Mouse (Mus musculus) lung, adult 10 weeks (tissue): ENCODE data around the gene Slc32a1. TPM values are rescaled to one million over a fixed set of nuclear protein-coding genes. Genes with fewer than 3 reads are reported as not detected.

Source experiments
- polyA plus RNA-seq: library from polyadenylated mRNA; stranded (reverse); fragments of 350-450 nt; fragmentation: Illumina TruSeq; extraction: RNeasy Lipid Tissue Mini Kit (QIAGEN cat#74804); gene quantifications from one replicate; pipeline ENCODE4 v1.2.3, GENCODE M21; 2014; ENCODE audit warnings: low read depth, low replicate concordance; ENCODE audit not compliant: insufficient read depth

The Slc32a1 gene
- polyA plus RNA-seq: not detected

DNA sequence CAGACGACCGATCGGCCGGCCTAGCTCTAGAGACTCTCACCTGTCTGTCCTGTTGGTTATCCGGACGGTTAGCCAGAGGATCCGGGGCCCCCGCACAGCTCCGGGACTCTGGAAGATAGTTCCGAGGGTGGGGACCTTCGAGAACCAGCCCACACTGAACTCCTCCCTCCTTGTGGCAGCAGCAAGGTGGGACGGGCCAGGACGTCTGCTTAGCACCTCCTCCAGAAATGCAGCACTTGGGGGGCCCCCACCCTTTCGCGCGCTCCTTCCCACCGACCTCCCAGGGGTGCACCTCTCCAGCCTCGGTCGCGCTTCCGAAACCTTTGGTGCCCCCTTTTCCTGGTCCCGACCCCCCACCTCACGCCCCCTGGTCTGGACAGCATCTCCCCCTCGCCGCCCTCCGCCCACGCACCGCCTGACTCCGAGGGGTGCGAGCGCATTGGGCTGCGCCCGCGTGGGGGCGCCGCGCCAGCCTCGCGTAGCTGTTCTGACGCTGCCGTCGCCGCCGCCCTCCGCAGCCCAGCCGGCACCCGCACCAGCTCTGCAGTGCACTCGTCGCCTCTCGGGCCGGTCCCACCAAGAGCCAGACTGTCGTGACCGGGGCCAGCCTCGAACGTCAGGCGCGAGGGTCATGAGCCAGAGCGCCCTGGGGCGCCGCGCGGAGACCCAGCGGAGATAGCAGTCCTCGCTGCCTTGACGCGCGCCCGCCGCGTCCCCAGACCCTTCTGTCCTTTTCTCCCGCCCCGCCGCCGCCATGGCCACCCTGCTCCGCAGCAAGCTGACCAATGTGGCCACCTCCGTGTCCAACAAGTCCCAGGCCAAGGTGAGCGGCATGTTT, at the start of gene Slc32a1:
TSS of gene Slc32a1 (plus strand) at position 280 of the 838 bp plus-strand sequence.

DNA sequence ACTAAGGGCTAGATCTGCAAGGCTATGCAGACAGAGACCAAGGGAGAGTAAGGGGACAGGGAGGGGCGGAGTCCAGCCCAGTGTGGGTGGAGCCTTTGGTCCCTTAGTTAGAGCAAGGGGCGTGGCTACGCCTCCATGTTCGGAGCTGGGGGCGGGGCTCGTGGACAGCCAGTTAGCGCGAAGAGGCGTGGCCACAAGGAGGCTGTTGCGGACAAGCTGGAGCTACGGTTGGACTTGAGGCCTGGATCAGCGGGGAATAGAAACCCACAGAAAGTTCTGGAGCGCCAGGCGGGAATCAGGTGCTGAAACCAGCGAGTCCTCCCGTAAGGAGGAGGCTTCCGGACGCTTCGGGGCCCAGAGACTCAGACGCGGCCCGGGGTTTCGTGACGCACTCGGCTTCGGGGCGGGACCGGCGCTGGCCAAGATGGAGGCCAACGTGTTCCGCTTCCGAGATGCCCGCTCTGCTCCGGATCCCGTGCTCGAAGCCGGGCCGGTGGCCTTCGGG, 14.2 kb downstream of the Slc32a1 start, which contains the start of gene Actr5:
TSS of gene Actr5 (plus strand) at position 171 of the 505 bp plus-strand sequence.

DNA sequence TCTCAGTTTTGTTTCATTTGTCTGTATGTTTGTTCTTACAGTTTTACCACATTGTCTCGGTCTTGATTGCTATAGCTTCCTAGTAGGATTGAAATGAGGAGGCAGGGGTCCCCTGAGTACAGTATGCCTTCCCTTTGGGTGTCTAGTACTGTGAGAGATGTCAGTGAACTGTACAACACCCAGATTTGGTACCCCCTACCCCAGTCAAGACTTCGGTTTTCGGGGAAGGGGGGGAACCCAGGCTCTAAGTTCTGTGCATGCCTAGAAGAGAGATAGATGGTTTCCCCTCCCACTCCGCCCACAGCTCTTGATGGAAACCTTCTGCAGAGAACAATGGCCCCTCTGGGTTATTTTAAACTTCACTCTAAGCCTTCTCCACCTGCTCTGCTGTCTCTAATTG, 54.5 kb downstream of the Slc32a1 start, which contains the start of gene Ppp1r16b:
TSS of gene Ppp1r16b (plus strand) at position 301 of the 400 bp plus-strand sequence.

Other genes starting within 250 kb of the Slc32a1 start
- 2.4 TPM for gene Snhg11, start 235.1 kb upstream of the Slc32a1 start, polyA plus RNA-seq
- 9.8 TPM for gene Ralgapb, start 200.9 kb upstream of the Slc32a1 start, polyA plus RNA-seq
- gene Adig, start 108.2 kb upstream of the Slc32a1 start, polyA plus RNA-seq: 25.6 TPM
- gene Arhgap40, start 98.0 kb upstream of the Slc32a1 start, polyA plus RNA-seq: 0.34 TPM
- gene Actr5, start 14.1 kb downstream of the Slc32a1 start, polyA plus RNA-seq: 8.9 TPM
- 21.9 TPM for gene Ppp1r16b, start 54.6 kb downstream of the Slc32a1 start, polyA plus RNA-seq
- 0.30 TPM for gene Fam83d, start 157.3 kb downstream of the Slc32a1 start, polyA plus RNA-seq
- 4.3 TPM for gene Dhx35, start 184.0 kb downstream of the Slc32a1 start, polyA plus RNA-seq